Mouse (Mus musculus) heart, embryonic 13.5 days (tissue): ENCODE data around the gene Fntb. TPM values are rescaled to one million over a fixed set of nuclear protein-coding genes. Genes with fewer than 3 reads are reported as not detected.

ENCODE experiments used
- ATAC-seq: fragments of 200-750 bp; cut with Nextera tagmentation; 2 replicates; pipeline ENCODE4 v1.8.0; 2017; ENCODE audit warnings: moderate TSS enrichment; ENCODE audit not compliant: insufficient number of reproducible peaks, low FRiP score, low TSS enrichment; ENCODE audit errors: extremely low read depth
- H3K27ac ChIP-seq: fragments of 300-500 bp; sonication (generic); replicated peaks from 2 replicates; pipeline ENCODE4 v1.5.1; 2015; ENCODE audit warnings: moderate library complexity, mild to moderate bottlenecking, inconsistent platforms
- H3K27me3 ChIP-seq: fragments of 300-500 bp; sonication (generic); replicated peaks from 2 replicates; pipeline ENCODE4 v1.6.1; 2015; ENCODE audit warnings: mild to moderate bottlenecking, inconsistent platforms
- H3K36me3 ChIP-seq: fragments of 300-500 bp; sonication (generic); 2 replicates; pipeline ENCODE4 v1.6.1; 2015; ENCODE audit warnings: mild to moderate bottlenecking, inconsistent platforms
- H3K4me1 ChIP-seq: fragments of 300-500 bp; sonication (generic); 2 replicates; pipeline ENCODE4 v1.6.1; 2015; ENCODE audit warnings: inconsistent platforms
- H3K4me2 ChIP-seq: fragments of 300-500 bp; sonication (generic); 2 replicates; pipeline ENCODE4 v1.6.1; 2015; ENCODE audit warnings: inconsistent platforms, mild to moderate bottlenecking, moderate library complexity
- H3K4me3 ChIP-seq: fragments of 300-500 bp; sonication (generic); 2 replicates; pipeline ENCODE4 v1.5.1; 2015; ENCODE audit warnings: moderate library complexity, mild to moderate bottlenecking, inconsistent platforms
- H3K9ac ChIP-seq: fragments of 300-500 bp; sonication (generic); 2 replicates; pipeline ENCODE4 v1.6.1; 2015; ENCODE audit warnings: inconsistent platforms, mild to moderate bottlenecking, moderate library complexity
- H3K9me3 ChIP-seq: fragments of 300-500 bp; sonication (generic); 2 replicates; pipeline ENCODE4 v1.6.1; 2016; ENCODE audit warnings: inconsistent platforms
- WGBS: fragments of 180-500 bp; shearing (Covaris S2); methylation state at CpG from one replicate; pipeline ENCODE4 v1.1.7; 2015; ENCODE audit warnings: mixed read lengths; 5-methylcytosine and 5-hydroxymethylcytosine counted together
- polyA plus RNA-seq: library from polyadenylated mRNA; unstranded; fragments of >200 nt; fragmentation: Nextera tagmentation; extraction: Ambion mirVana; gene quantifications from 2 replicates; pipeline ENCODE4 v1.2.1, GENCODE M21; 2015

Gene Fntb
- polyA plus RNA-seq, 1 experiment from 2014 or later, result 25.9 TPM

- H3K9ac ChIP-seq, result no peak overlapping the region
- H3K4me1 ChIP-seq, result peaks cover 4% of the 10 kb centered on the region; the same call in 1 of the 2 replicates
- no peaks in the 10 kb centered on the region for H3K9me3 ChIP-seq
- H3K27me3 ChIP-seq, result peaks cover 15% of the 10 kb centered on the region; the same call in 1 of the 2 replicates
- no peak overlapping the region for H3K4me2 ChIP-seq
- H3K36me3 ChIP-seq, result no peaks in the 10 kb centered on the region
- H3K4me3 ChIP-seq, result no peak overlapping the region
- no peak for ATAC-seq
- no peak overlapping the region for H3K27ac ChIP-seq
- whole genome bisulfite sequencing, result 62% methylated on average over 5 of the region's 5 CpGs
Observed at GRCm38 (mm10) chr12:76798008-76798720, 32.8 kb downstream of the Fntb start.

GRCm38 (mm10) chr12:76803028-76803427 is 37.6 kb downstream of the Fntb start:
- no peak overlapping the region for H3K4me2 ChIP-seq
- no peak for ATAC-seq

GRCm38 (mm10) chr12:76803700-76804252 is 38.4 kb downstream of the Fntb start:
- 40% methylated on average over 7 of the region's 7 CpGs for whole genome bisulfite sequencing
- Histone ChIP-seq H3K27me3 (peaks cover 19% of the 10 kb centered on the region), H3K9me3 (no peaks in the 10 kb centered on the region), H3K9ac (no peak overlapping the region), H3K27ac (no peak overlapping the region), H3K36me3 (no peaks in the 10 kb centered on the region), H3K4me1 (peaks cover 10% of the 10 kb centered on the region; the same call in 1 of the 2 replicates), H3K4me3 (no peak overlapping the region), H3K4me2 (no peak overlapping the region)
- ATAC-seq, result no peak

More at GRCm38 (mm10) chr12:76803028-76803427, 37.6 kb downstream of the Fntb start:
- H3K4me1 ChIP-seq, result peaks cover 10% of the 10 kb centered on the region; the same call in 1 of the 2 replicates
- WGBS, result 56% methylated on average over 10 of the region's 10 CpGs
- H3K9ac ChIP-seq, result 0 out of 2 replicates have a peak overlapping the region, but pooled peaks have one; percentile 28
- no peak overlapping the region for H3K4me3 ChIP-seq
- H3K36me3 ChIP-seq, result no peaks in the 10 kb centered on the region
- H3K9me3 ChIP-seq, result no peaks in the 10 kb centered on the region
- no peak overlapping the region for H3K27ac ChIP-seq
- peaks cover 25% of the 10 kb centered on the region for H3K27me3 ChIP-seq

- H3K4me2 ChIP-seq, result no peak overlapping the region
- no peaks in the 10 kb centered on the region for H3K9me3 ChIP-seq
- no peak overlapping the region for H3K4me3 ChIP-seq
- H3K36me3 ChIP-seq, result no peaks in the 10 kb centered on the region
- H3K4me1 ChIP-seq, result peaks cover 10% of the 10 kb centered on the region; the same call in 1 of the 2 replicates
- no peak for ATAC-seq
- no peak overlapping the region for H3K27ac ChIP-seq
- H3K27me3 ChIP-seq, result peaks cover 13% of the 10 kb centered on the region
- no peak overlapping the region for H3K9ac ChIP-seq
- 74% methylated on average over 10 of the region's 10 CpGs for WGBS
Observed at GRCm38 (mm10) chr12:76805056-76805811, 39.8 kb downstream of the Fntb start.

- Histone ChIP-seq H3K36me3 (no peaks in the 10 kb centered on the region), H3K4me3 (no peak overlapping the region), H3K4me1 (peaks cover 10% of the 10 kb centered on the region; the same call in 1 of the 2 replicates), H3K4me2 (no peak overlapping the region), H3K9ac (no peak overlapping the region), H3K27me3 (peaks cover 10% of the 10 kb centered on the region), H3K27ac (no peak overlapping the region), H3K9me3 (no peaks in the 10 kb centered on the region)
- WGBS, result 60% methylated on average over 10 of the region's 10 CpGs
- no peak for ATAC-seq
Observed at GRCm38 (mm10) chr12:76807796-76808195, 42.4 kb downstream of the Fntb start.

GRCm38 (mm10) chr12:76810491-76810890 is 45.1 kb downstream of the Fntb start:
- peaks cover 5% of the 10 kb centered on the region; the same call in 1 of the 2 replicates for H3K27me3 ChIP-seq
- H3K4me2 ChIP-seq, result no peak overlapping the region
- H3K27ac ChIP-seq, result no peak overlapping the region
- no peak overlapping the region for H3K4me3 ChIP-seq
- ATAC-seq, result no peak
- 82% methylated on average over 5 of the region's 5 CpGs for WGBS
- H3K9ac ChIP-seq, result no peak overlapping the region
- H3K4me1 ChIP-seq, result no peaks in the 10 kb centered on the region
- no peaks in the 10 kb centered on the region for H3K9me3 ChIP-seq
- H3K36me3 ChIP-seq, result no peaks in the 10 kb centered on the region

- Histone ChIP-seq H3K4me3 (no peak overlapping the region), H3K27ac (no peak overlapping the region), H3K9ac (no peak overlapping the region), H3K4me1 (no peaks in the 10 kb centered on the region), H3K9me3 (no peaks in the 10 kb centered on the region), H3K27me3 (peaks cover 4% of the 10 kb centered on the region; the same call in 1 of the 2 replicates), H3K4me2 (no peak overlapping the region), H3K36me3 (no peaks in the 10 kb centered on the region)
- WGBS, result 79% methylated on average over 4 of the region's 4 CpGs
- ATAC-seq, result no peak
Observed at GRCm38 (mm10) chr12:76811006-76811405, 45.6 kb downstream of the Fntb start.

- no peak overlapping the region for H3K9ac ChIP-seq
- H3K4me3 ChIP-seq, result no peak overlapping the region
- no peak overlapping the region for H3K27ac ChIP-seq
- no peak overlapping the region for H3K4me2 ChIP-seq
- H3K9me3 ChIP-seq, result no peaks in the 10 kb centered on the region
- H3K4me1 ChIP-seq, result peaks cover 8% of the 10 kb centered on the region
- no peaks in the 10 kb centered on the region for H3K36me3 ChIP-seq
- ATAC-seq, result no peak
- peaks cover 7% of the 10 kb centered on the region; the same call in 1 of the 2 replicates for H3K27me3 ChIP-seq
- 47% methylated on average over 10 of the region's 10 CpGs for WGBS
Observed at GRCm38 (mm10) chr12:76813543-76813942, 48.2 kb downstream of the Fntb start.

GRCm38 (mm10) chr12:76814120-76814519 is 48.7 kb downstream of the Fntb start:
- WGBS, result 70% methylated on average over 2 of the region's 2 CpGs
- no peak overlapping the region for H3K4me2 ChIP-seq
- peaks cover 8% of the 10 kb centered on the region for H3K4me1 ChIP-seq
- H3K4me3 ChIP-seq, result no peak overlapping the region
- H3K27me3 ChIP-seq, result peaks cover 12% of the 10 kb centered on the region
- no peaks in the 10 kb centered on the region for H3K9me3 ChIP-seq
- H3K36me3 ChIP-seq, result no peaks in the 10 kb centered on the region
- H3K27ac ChIP-seq, result no peak overlapping the region
- no peak overlapping the region for H3K9ac ChIP-seq
- no peak for ATAC-seq

GRCm38 (mm10) chr12:76816720-76817119 is 51.3 kb downstream of the Fntb start:
- Histone ChIP-seq H3K27ac (no peak overlapping the region), H3K9ac (no peak overlapping the region), H3K36me3 (no peaks in the 10 kb centered on the region), H3K4me2 (no peak overlapping the region), H3K4me3 (no peak overlapping the region), H3K4me1 (peaks cover 15% of the 10 kb centered on the region), H3K9me3 (no peaks in the 10 kb centered on the region), H3K27me3 (peaks cover 37% of the 10 kb centered on the region)
- WGBS, result 48% methylated on average over 4 of the region's 4 CpGs
- ATAC-seq, result no peak

- 56% methylated on average over 4 of the region's 4 CpGs for WGBS
- no peak overlapping the region for H3K27ac ChIP-seq
- peaks cover 18% of the 10 kb centered on the region for H3K4me1 ChIP-seq
Observed at GRCm38 (mm10) chr12:76817176-76817575, 51.8 kb downstream of the Fntb start.

More at GRCm38 (mm10) chr12:76817176-76817575, 51.8 kb downstream of the Fntb start:
- no peaks in the 10 kb centered on the region for H3K36me3 ChIP-seq
- no peak overlapping the region for H3K9ac ChIP-seq
- H3K9me3 ChIP-seq, result no peaks in the 10 kb centered on the region
- H3K4me2 ChIP-seq, result no peak overlapping the region
- H3K27me3 ChIP-seq, result peaks cover 41% of the 10 kb centered on the region
- H3K4me3 ChIP-seq, result no peak overlapping the region
- no peak for ATAC-seq
